ENCODE assay signal across 24 mouse cellular contexts in the genomic region with DNA sequence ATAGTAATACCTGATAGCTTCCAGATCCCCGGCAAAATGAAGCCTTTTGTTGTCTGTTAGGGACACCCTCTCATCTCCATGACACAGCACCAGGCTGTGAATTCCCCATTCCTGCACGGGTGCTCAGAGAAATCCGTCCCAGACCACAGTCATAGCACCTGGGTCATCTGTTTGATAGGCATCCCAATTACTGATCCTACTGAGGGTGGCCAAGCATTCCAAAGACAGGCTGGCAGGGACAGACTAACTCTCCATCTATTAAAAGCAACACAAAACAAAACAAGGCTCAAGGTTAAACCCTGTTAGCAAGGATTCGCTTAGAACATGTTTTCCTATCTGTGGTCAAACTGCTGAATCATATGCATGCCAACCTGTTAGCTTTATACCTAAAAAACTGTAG.
DNase-seq lines count a peak whose midpoint lies in the region; ATAC-seq and TF ChIP-seq lines count a peak whose summit lies in the region.
"Had no signal": no experiment of that assay in that cellular context is flagged by ENCODE, and none has a peak within 500 bp of the region (broad histone marks: within the 10 kb centered on the region; RNA-seq: fewer than 3 reads in every experiment).

No protein-coding gene starts in this region.

- H3K36me3 ChIP-seq in heart, embryonic 15.5 days, result no peaks in the 10 kb centered on the region
- H3K36me3 ChIP-seq in heart, embryonic 11.5 days (ENCODE audit: control insufficient read depth, insufficient read depth, low read length), result no peaks in the 10 kb centered on the region
- H3K36me3 ChIP-seq: forebrain, embryonic 10.5 days; G1E; heart, embryonic 13.5 days; hindbrain, embryonic 10.5 days; hindbrain, embryonic 13.5 days; intestine, embryonic 15.5 days had no signal

- H3K9me3 ChIP-seq in heart, embryonic 15.5 days (replicated peaks), result no peaks in the 10 kb centered on the region
- no peaks in the 10 kb centered on the region for H3K9me3 ChIP-seq in heart, embryonic 11.5 days (replicated peaks; ENCODE audit: control insufficient read depth, low read length)
- H3K9me3 ChIP-seq: forebrain, embryonic 10.5 days; forebrain, embryonic 13.5 days; G1E; heart, embryonic 13.5 days; hindbrain, embryonic 10.5 days; hindbrain, embryonic 13.5 days; intestine, embryonic 15.5 days had no signal

- H3K4me1 ChIP-seq in heart, embryonic 15.5 days (replicated peaks), result peaks cover 14% of the 10 kb centered on the region
- H3K4me1 ChIP-seq in heart, embryonic 11.5 days (ENCODE audit: control insufficient read depth, insufficient read depth, low read length), result peaks cover 5% of the 10 kb centered on the region; the same call in 1 of the 2 replicates
- H3K4me1 ChIP-seq: forebrain, embryonic 10.5 days; forebrain, embryonic 13.5 days; hindbrain, embryonic 10.5 days; hindbrain, embryonic 13.5 days; intestine, embryonic 15.5 days had no signal

- 44% methylated on average over 4 of the region's 4 CpGs for WGBS in heart, embryonic 15.5 days
- 42% methylated on average over 4 of the region's 4 CpGs for WGBS in heart, embryonic 11.5 days (ENCODE audit: insufficient replicate concordance)

- no peak for TF ChIP-seq CTCF in gastrocnemius, adult 2 months (IDR thresholded peaks at IDR 0.05)

- H3K27me3 ChIP-seq in heart, embryonic 15.5 days, result no peaks in the 10 kb centered on the region
- H3K27me3 ChIP-seq in heart, embryonic 11.5 days (ENCODE audit: control insufficient read depth, insufficient read depth, low read length), result no peaks in the 10 kb centered on the region
- H3K27me3 ChIP-seq: CH12.LX; forebrain, embryonic 13.5 days; heart, embryonic 13.5 days; hindbrain, embryonic 13.5 days; intestine, embryonic 15.5 days had no signal

- no peak for ATAC-seq in heart, embryonic 15.5 days (replicated peaks; ENCODE audit: insufficient number of reproducible peaks, insufficient read depth, low FRiP score, low read depth)
- no peak for ATAC-seq in heart, embryonic 11.5 days (replicated peaks; ENCODE audit: insufficient number of reproducible peaks, low FRiP score, low TSS enrichment)
- ATAC-seq: activated CD4-positive, CD25-positive, alpha-beta regulatory T cell, adult 4 months; forebrain, embryonic 13.5 days; forebrain, embryonic 16.5 days; hindbrain, embryonic 16.5 days; intestine, embryonic 15.5 days had no signal

- DNase-seq in gastrocnemius, adult 2 months, result no peak
- no peak for DNase-seq in gastrocnemius, postnatal 36 days
- peak; percentile 12 for DNase-seq in ovary, postnatal 36 days (ENCODE audit: low spot score)
- no peak for DNase-seq in ovary, postnatal 14 days (ENCODE audit: low spot score)
- no peak for DNase-seq in testis, postnatal 10 days (ENCODE audit: low spot score)
- DNase-seq: adrenal gland, adult 8-10 months; adrenal gland, postnatal 25 days; B cell, adult 2 months; cerebellum, adult 11-12 months; cerebellum, adult 9-10 months; cerebellum, postnatal 14 days had no signal

- no peak overlapping the region for H3K4me2 ChIP-seq in heart, embryonic 15.5 days
- no peak overlapping the region for H3K4me2 ChIP-seq in heart, embryonic 11.5 days
- H3K4me2 ChIP-seq: forebrain, embryonic 13.5 days; heart, embryonic 13.5 days; hindbrain, embryonic 13.5 days; intestine, embryonic 15.5 days had no signal

- no peak overlapping the region for H3K9ac ChIP-seq in heart, embryonic 15.5 days
- H3K9ac ChIP-seq in heart, embryonic 11.5 days (ENCODE audit: low read depth, low read length), result no peak overlapping the region
- H3K9ac ChIP-seq: forebrain, embryonic 13.5 days; heart, embryonic 13.5 days; hindbrain, embryonic 13.5 days; intestine, embryonic 15.5 days had no signal

- intact Hi-C loops in gastrocnemius, adult 2 months (cut with DNase I), result no loop called here
- intact Hi-C loops in gastrocnemius, postnatal 36 days (cut with DNase I), result no loop called here

- no peak overlapping the region for H3K4me3 ChIP-seq in gastrocnemius, adult 2 months
- H3K4me3 ChIP-seq in heart, embryonic 15.5 days, result no peak overlapping the region
- no peak overlapping the region for H3K4me3 ChIP-seq in heart, embryonic 11.5 days (ENCODE audit: low read depth, low read length)
- H3K4me3 ChIP-seq: forebrain, embryonic 10.5 days; forebrain, embryonic 13.5 days; heart, embryonic 13.5 days; hindbrain, embryonic 10.5 days; hindbrain, embryonic 13.5 days; intestine, embryonic 15.5 days had no signal

- H3K27ac ChIP-seq in gastrocnemius, adult 2 months, result peak overlapping the region; percentile 56; the same call in 1 of the 2 replicates
- H3K27ac ChIP-seq in heart, embryonic 15.5 days, result 0 out of 2 replicates have a peak overlapping the region, but pooled peaks have one; percentile 1
- H3K27ac ChIP-seq in heart, embryonic 11.5 days (ENCODE audit: low read depth, low read length), result no peak overlapping the region
- H3K27ac ChIP-seq: forebrain, embryonic 10.5 days; forebrain, embryonic 13.5 days; heart, embryonic 13.5 days; hindbrain, embryonic 10.5 days; hindbrain, embryonic 13.5 days; intestine, embryonic 15.5 days had no signal
